Mouse (Mus musculus): Measurements from ENCODE around the gene Ccnt1. TPM values are rescaled to one million over a fixed set of nuclear protein-coding genes. Genes with fewer than 3 reads are reported as not detected.

Gene Ccnt1
- polyA plus RNA-seq, 1 experiment = 3.5 TPM

DNA sequence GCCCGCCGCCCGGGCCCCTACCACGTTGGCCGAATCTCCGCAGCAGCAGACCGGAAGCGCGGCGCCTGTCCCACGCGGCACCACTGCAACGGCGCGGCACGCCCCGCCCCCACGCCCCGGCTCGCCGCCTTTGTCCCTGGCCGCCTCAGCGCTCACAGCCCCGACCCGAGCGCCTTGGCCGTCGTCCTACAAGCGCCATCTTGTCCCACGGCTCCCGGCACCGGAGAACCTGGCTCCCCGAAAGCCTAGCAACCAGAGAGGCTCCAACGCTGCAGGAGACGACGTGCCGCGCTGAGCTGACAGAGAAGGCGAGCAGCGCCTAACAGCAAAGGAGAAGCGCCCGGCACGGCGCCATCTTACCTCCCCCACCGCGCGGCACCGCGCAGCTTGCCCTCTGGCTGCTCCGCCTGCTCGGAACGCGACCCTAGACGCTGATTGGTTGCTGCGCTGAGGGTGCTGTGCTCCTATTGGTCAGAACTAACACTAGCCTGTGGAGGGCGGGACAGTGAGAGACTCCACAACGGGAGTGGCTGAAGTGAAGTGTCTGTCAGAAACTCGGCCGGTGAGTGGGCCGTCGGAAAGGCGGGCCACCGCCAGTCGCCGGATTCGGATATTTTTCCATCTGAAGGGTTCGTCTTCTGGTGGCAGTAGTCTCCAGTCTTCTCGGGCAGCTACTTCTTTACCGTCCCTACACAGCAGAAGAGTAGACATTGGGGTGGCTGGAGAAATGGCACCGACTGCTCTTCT is 36.7 kb downstream of the Ccnt1 start, which contains the start of gene Kansl2:
Gene Kansl2, minus strand, starts transcription at position 384 of the 747 bp plus-strand sequence.
- TF ChIP-seq GATA1 (IDR thresholded peaks at IDR 0.05; ENCODE audit: low read length) = no peak

DNA sequence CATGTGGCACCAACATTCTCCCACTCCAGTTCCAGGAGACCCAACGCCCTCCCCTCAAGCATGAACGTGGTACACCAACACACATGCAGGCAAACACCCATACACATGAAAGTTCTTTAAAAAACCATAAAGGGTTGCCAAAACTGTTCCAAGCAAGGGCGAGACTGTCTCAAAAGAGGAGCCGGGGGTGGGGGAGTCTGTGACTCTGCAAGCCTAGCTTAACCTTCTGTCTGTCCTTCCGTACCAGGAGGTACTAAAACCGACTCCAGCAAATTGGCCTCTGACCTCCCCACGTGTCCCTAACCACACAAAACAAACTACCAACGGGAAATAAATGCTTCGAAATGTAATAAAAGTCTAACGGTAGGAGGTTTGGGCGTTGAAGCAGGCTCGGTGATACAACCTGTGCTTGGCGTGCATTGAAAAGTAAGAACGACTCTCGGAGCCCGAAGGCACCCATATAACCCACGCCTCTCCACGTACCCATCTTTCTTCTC is 37.6 kb downstream of the Ccnt1 start:
- TF ChIP-seq GATA1 (IDR thresholded peaks at IDR 0.05; ENCODE audit: low read length) = no peak

DNA sequence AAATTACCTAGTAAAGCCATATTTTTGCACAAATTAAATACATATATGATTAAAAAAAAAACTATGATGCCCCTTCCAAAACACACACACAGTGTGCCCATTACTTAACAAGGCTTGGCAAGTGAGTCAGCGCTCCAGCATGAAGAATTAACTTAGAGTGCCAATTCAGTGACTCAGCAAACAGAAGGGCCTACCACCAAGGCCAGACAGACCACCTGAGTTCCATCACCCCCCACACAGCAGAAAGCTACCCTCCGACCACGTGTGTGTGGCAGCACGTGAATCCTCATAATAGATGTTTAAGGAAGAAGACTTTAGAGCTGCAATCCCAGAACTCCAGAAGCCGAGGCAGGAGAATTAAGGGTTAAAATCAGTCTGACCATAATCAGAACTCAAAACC is 38.4 kb downstream of the Ccnt1 start:
- no peak for TF ChIP-seq GATA1 (IDR thresholded peaks at IDR 0.05; ENCODE audit: low read length)

DNA sequence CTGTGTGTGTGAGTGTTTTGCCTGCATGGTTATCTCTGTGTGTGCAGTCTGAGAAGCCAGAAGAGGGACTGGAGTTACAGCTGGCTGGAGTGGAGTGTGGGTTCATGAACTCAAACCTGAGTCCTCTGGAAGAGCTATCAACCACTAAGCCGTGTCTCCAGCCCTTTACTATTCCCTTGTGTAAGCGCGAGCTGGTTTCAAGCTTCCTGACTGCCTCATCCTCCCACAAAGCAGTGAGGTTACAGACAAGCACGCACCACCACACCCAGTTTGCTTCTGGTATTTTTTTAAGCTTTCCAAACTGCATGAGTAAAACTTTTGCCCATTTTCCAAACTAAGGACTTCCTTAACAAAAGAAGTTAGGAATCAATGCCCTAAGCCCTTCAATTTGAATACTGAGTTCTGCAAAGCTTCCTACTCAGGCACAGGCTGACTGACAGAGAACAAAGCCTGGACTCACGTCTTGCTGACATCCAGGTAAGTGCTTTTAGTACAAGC is 42.6 kb downstream of the Ccnt1 start:
- TF ChIP-seq GATA1 (IDR thresholded peaks at IDR 0.05; ENCODE audit: low read length) = no peak

DNA sequence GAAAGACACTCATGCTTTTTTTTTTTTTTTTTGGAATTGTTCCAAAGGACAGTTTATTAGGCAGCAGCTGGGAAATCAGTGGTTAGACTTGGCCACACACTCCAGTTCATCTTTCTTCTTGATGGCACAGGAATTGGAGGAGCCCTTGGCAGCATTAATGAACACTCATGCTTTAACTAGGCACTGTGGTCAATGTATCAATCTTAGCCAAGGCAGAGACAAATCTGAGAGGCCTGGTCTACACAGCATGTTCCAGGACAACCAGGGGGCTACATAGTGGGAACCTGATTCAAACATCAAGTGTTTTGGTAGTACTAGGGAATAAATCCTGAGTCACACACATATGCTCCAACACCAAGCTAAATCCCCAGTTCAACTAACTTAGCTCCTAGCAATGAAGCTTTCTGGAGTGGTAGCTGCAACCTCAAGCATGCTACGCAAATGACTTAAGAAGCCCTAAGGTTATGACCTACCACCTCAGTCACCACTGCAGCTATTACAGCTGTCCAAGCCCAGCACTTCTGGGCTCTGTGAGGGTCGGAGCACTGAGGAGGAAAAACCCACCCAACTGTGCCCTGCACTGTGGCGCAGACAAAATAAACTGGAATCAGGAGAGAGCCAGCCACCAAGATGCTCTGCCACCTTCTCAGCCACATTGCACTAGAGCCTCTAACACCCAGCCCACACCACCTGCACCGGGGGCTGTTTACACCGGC is 43.5 kb downstream of the Ccnt1 start:
- TF ChIP-seq GATA1 (IDR thresholded peaks at IDR 0.05; ENCODE audit: low read length) = no peak

DNA sequence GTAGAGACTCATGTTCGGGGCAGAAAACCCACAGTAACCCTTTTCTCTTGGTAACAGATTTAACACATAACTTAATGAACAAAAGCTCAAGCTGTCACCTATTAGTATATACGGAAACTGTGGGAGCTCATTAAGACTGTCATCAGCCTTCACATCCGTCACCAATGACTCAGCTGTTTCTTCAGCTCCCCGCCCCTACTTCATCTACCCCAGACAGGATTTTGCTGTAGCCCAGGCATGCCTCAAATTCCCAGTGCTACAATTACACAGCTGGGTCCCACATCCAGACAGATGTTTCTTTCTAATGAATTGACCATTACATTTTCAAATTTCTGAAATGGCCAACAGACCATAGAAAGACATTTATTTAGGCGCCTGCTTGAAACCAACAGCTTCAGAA is 44.7 kb downstream of the Ccnt1 start:
- no peak for TF ChIP-seq GATA1 (IDR thresholded peaks at IDR 0.05; ENCODE audit: low read length)

DNA sequence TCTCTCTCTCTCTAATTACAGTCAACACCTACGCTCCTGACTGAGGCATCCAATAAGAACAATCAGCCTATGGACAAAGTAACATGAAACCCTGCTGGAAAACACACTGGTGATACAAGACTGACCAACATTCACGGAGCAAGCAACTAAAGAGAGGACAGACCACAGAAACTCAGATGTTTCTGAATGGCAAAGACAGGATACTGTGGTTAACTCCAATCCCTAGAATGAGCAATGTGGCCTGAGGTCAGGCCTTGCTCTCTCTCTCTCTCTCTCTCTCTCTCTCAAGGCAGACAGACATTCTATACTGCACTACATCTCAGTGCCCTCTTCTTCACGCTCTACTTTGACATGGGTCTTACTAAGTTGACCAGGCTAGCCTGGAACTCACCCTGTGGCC is 49.5 kb downstream of the Ccnt1 start:
- no peak for TF ChIP-seq GATA1 (IDR thresholded peaks at IDR 0.05; ENCODE audit: low read length)

DNA sequence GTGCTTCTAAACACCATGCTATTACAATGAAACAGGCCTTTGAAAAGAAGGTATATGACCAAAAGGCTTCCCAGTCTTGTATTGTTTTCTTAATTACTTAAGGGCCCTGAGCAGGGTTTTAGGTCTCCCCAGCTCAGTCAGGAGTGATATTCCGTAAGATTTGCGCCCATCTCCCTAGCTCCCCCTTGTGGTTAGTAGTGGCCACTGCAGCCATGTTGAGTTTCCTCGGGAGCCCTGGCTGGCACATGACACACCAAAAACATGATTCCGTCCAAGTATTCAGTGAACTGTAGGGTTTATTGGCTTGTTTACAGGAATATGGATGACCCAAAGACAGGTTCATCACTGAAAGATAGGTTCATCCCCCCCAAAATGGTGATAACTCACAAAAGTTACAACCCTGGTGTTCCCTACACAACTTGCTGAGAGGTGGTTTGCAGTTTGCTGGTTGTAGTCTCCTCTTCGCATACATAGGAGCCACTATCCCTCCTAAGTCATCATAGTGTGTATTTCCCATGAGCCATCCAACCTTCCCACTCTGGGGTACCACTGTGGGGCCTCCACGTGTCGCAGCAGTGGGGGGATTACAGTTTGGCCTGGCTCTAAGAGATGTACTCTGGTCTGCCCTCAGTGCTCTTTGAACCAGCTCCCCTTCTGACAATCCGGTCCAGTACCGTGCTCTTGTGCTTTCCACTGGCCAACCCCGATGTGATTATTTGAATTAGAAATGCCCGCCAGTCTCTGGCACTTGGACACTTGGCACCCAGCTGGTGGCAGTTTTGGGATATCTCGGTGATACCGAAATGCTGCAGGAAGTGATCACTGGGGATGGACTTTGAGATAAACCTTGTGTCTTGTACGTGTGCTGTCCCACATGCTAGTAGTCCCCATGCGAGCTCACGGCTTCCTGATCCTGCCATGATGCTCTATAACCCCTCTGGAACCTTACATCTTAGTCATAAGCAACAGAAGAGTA is 53.1 kb downstream of the Ccnt1 start:
- peak; percentile 35 for TF ChIP-seq GATA1 (IDR thresholded peaks at IDR 0.05; ENCODE audit: low read length)

DNA sequence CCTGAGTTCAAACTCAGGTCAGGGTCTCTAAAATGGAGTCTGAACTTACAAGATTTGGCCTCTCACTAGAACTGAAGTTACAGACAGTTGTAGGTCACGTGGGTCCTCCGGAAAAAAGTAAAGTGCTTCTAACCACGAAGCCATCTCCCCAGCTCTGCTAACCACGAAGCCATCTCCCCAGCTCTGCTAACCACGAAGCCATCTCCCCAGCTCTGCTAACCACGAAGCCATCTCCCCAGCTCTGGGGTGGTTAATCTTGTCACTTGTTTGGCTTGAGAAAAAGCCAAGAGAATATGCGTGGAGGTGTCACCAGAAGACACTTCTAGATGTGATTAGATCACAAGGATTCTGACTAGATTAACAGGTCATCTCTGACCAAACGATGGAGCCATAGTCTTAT is 56.6 kb downstream of the Ccnt1 start:
- TF ChIP-seq GATA1 (IDR thresholded peaks at IDR 0.05; ENCODE audit: low read length) = no peak

DNA sequence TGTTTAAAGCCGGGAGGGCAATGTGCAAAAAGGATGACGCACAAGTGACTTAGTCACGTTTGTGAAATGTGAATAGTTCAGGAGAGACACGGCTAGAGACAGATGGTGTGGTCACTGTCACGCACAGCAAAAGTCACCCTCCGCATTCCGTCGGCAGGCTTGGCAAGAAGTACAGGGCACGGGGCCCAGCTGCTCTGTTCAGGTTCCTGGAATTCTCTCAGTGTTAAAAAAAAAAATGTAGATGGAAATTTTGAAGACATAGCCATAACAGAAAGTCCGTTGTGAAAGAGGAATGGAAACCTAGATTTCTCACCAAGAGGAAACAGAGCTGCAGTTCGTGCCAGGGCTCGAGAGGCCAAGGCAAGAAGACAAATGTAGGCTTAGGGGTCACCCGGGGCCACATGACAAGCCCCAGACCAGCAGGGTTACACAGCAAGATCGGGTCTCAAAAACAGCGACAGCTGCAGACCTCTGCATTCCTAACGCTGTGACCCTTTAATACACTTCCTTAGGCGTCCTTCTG is 57.9 kb downstream of the Ccnt1 start:
- TF ChIP-seq GATA1 (IDR thresholded peaks at IDR 0.05; ENCODE audit: low read length) = no peak

DNA sequence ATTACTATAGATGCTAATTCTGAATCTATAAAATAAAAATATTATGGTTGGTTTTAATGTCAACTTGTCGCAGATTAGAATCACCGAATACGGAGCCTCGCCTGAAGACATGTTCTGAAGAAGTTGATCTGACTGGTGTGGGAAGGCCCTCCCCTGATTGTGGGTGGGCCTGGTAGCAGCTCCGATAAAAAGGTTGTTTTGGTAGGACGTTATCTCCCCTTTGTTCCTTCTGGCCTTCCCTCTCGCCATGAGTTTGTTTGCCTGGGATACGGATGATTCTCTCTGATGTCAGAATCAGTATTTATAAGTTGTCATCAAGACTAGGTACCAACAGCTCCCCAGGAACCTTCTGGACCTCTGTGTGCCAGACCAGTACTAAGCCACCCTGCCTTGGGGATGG is 58.5 kb downstream of the Ccnt1 start:
- TF ChIP-seq GATA1 (IDR thresholded peaks at IDR 0.05; ENCODE audit: low read length) = peak; percentile 54

DNA sequence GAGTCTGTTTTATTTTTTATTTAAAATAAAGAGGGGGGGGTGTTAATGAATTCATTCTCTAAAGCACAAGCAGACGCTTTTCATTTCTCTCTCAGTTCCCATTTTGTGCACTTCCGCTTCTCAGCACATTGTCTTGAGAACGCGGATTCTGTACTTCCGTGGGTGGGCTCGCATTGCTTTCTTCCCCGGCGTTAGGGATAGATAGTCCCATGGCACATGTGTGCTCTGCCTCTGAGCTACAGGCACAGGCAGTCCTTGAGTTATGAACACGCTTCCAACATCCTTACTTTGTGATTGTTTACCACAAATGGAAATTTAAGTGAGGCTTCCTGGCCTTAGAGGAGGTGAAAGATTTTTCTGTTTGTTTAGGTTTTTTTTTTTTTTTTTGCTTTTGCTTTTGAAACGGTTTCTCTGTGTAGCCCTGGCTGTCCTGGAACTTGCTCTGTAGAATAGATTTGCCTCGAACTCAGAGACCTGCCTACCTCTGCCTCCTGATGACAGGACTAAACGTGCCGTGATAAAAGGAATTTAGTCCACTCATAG is 59.3 kb downstream of the Ccnt1 start:
- no peak for TF ChIP-seq GATA1 (IDR thresholded peaks at IDR 0.05; ENCODE audit: low read length)

DNA sequence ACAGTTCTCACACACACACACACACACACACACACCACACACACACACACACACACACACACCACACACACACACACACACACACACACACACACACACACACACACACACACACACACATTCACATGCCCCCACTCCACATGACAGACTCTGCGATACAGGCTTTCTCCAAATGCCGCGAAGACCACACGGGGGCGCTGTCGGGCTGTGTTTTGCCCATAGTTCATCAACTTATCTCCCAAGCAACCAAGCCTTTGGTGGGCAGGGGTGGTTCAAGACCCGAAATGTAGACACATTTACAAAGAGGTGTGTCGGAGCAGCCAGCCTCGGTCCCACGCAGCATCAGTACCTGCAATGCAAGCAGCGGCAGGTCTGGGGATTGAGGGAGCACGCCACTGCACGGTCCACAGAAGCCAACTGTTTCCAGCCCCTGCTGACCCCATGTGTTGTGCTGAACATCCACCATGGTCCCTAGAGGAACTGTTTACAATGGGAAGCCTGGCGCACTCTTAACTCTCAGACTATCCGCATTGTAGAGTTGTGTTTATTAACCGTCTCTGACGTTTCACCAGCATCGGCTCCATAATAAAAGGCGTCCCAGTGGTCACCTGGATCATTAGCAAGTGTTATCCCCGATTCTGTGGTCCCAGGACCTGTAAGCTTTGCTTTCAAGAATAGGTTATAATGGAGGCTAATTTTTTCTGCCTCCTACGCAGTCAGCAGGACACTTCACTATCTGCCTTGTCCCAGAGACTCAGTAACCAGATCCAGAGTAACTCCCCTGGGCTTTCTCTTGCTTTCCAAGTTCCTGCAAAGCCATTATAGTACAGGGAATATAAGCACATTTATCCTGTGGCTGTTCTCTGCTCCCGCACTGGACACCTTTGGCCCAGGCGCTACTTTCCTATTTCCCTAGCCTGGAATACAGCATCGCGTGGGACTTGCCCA is 60.0 kb downstream of the Ccnt1 start:
- TF ChIP-seq GATA1 (IDR thresholded peaks at IDR 0.05; ENCODE audit: low read length) = no peak

DNA sequence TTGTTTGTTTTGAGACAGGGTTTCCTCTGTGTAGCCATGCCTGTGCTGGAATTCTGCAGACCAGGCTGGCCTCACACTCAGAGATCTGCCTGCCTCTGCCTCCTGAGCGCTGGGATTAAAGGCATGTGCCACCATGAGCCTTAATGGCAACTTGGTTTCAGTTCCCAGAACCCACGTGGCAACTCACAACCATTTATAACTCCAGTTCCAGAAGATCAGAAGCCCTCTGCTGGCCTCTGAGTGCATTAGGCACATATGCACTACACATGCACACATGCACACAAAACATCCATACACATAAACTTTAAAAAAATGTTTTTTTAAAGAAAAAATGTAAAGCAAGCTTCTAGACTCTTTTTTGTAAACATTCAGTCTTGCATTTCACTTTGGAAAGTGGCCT is 61.3 kb downstream of the Ccnt1 start:
- TF ChIP-seq GATA1 (IDR thresholded peaks at IDR 0.05; ENCODE audit: low read length) = no peak
